Mouse (Mus musculus) midbrain, embryonic 14.5 days (tissue): ENCODE measurements around the gene Elovl6. TPM values are rescaled to one million over a fixed set of nuclear protein-coding genes. Genes with fewer than 3 reads are reported as not detected.
A peak's percentile ranks its signal among the peaks of the same experiment; 100 is the strongest.

Experiments
- ATAC-seq: fragments of 200-750 bp; cut with Nextera tagmentation; 2 replicates; pipeline ENCODE4 v1.8.0; 2017; ENCODE audit warnings: moderate number of reproducible peaks, moderate library complexity; ENCODE audit not compliant: low FRiP score, low TSS enrichment
- DNase-seq: peaks from one replicate; pipeline ENCODE4 v3.0.0-alpha.2; 2015
- H3K27ac ChIP-seq: fragments of 300-500 bp; sonication (generic); replicated peaks from 2 replicates; pipeline ENCODE4 v1.5.1; 2014; ENCODE audit warnings: mild to moderate bottlenecking, low read depth, low read length, moderate library complexity
- H3K27me3 ChIP-seq: fragments of 300-500 bp; sonication (generic); 2 replicates; pipeline ENCODE4 v1.6.1; 2014; ENCODE audit warnings: low read length, control low read depth, mixed read lengths; ENCODE audit not compliant: control insufficient read depth, insufficient read depth
- H3K36me3 ChIP-seq: fragments of 300-500 bp; sonication (generic); 2 replicates; pipeline ENCODE4 v1.6.1; 2014; ENCODE audit warnings: low read length, control low read depth; ENCODE audit not compliant: control insufficient read depth, insufficient read depth
- H3K4me1 ChIP-seq: fragments of 300-500 bp; sonication (generic); 2 replicates; pipeline ENCODE4 v1.6.1; 2014; ENCODE audit warnings: mild to moderate bottlenecking, antibody characterized with exemption, low read length, control low read depth; ENCODE audit not compliant: control insufficient read depth, insufficient read depth
- H3K4me2 ChIP-seq: fragments of 300-500 bp; sonication (generic); 2 replicates; pipeline ENCODE4 v1.6.1; 2014; ENCODE audit warnings: mild to moderate bottlenecking, low read length, moderate library complexity
- H3K4me3 ChIP-seq: fragments of 300-500 bp; sonication (generic); replicated peaks from 2 replicates; pipeline ENCODE4 v1.5.1; 2014; ENCODE audit warnings: low read depth, low read length
- H3K9ac ChIP-seq: fragments of 300-500 bp; sonication (generic); replicated peaks from 2 replicates; pipeline ENCODE4 v1.6.1; 2014; ENCODE audit warnings: mild to moderate bottlenecking, low read length, moderate library complexity
- H3K9me3 ChIP-seq: fragments of 300-500 bp; sonication (generic); 2 replicates; pipeline ENCODE4 v1.6.1; 2016; ENCODE audit warnings: low read length, control low read depth, mixed read lengths; ENCODE audit not compliant: control insufficient read depth
- WGBS: fragments of 180-500 bp; shearing (Covaris S2); extraction: QIAGEN DNeasy Blood & Tissue Kit; methylation state at CpG from one replicate; pipeline ENCODE4 v1.1.7; 2014; 5-methylcytosine and 5-hydroxymethylcytosine counted together
- polyA plus RNA-seq: library from polyadenylated mRNA; unstranded; fragments of >200 nt; fragmentation: Nextera tagmentation; extraction: Ambion mirVana; gene quantifications from 2 replicates; pipeline ENCODE4 v1.2.1, GENCODE M21; 2014

Gene Elovl6
- polyA plus RNA-seq, 1 experiment from 2014 or later, result 30.4 TPM

GRCm38 (mm10) chr3:129578741-129579475 is 46.8 kb downstream of the Elovl6 start:
- Histone ChIP-seq H3K4me2 (no peak overlapping the region), H3K36me3 (0 out of 2 replicates have a peak, but pooled peaks cover 4% of the 10 kb centered on the region), H3K4me3 (no peak overlapping the region), H3K9me3 (no peaks in the 10 kb centered on the region), H3K4me1 (no peaks in the 10 kb centered on the region), H3K27me3 (no peaks in the 10 kb centered on the region), H3K9ac (no peak overlapping the region), H3K27ac (no peak overlapping the region)
- ATAC-seq (no peak), DNase-seq (no peak)
- WGBS, result 93% methylated on average over 11 of the region's 11 CpGs

- no peak overlapping the region for H3K4me2 ChIP-seq
- no peak overlapping the region for H3K9ac ChIP-seq
- H3K4me3 ChIP-seq, result no peak overlapping the region
- H3K27me3 ChIP-seq, result no peaks in the 10 kb centered on the region
- WGBS, result 92% methylated on average over 3 of the region's 3 CpGs
- H3K4me1 ChIP-seq, result no peaks in the 10 kb centered on the region
- H3K36me3 ChIP-seq, result 0 out of 2 replicates have a peak, but pooled peaks cover 4% of the 10 kb centered on the region
- ATAC-seq (no peak), DNase-seq (no peak)
- H3K27ac ChIP-seq, result no peak overlapping the region
- no peaks in the 10 kb centered on the region for H3K9me3 ChIP-seq
These were observed 48.9 kb downstream of the Elovl6 start for GRCm38 (mm10) chr3:129581024-129581423.

- Histone ChIP-seq H3K36me3 (no peaks in the 10 kb centered on the region), H3K9ac (no peak overlapping the region), H3K4me2 (no peak overlapping the region), H3K4me1 (no peaks in the 10 kb centered on the region), H3K27me3 (no peaks in the 10 kb centered on the region), H3K27ac (no peak overlapping the region), H3K9me3 (no peaks in the 10 kb centered on the region), H3K4me3 (no peak overlapping the region)
- DNase-seq (no peak), ATAC-seq (no peak)
- WGBS, result 83% methylated on average over 4 of the region's 4 CpGs
These were observed 50.3 kb downstream of the Elovl6 start for GRCm38 (mm10) chr3:129582449-129582848.

- Histone ChIP-seq H3K27ac (no peak overlapping the region), H3K4me2 (no peak overlapping the region), H3K4me1 (no peaks in the 10 kb centered on the region), H3K9ac (no peak overlapping the region), H3K4me3 (no peak overlapping the region), H3K36me3 (no peaks in the 10 kb centered on the region), H3K9me3 (no peaks in the 10 kb centered on the region), H3K27me3 (no peaks in the 10 kb centered on the region)
- DNase-seq (no peak), ATAC-seq (no peak)
- WGBS, result 78% methylated on average over 5 of the region's 5 CpGs
These were observed 51.1 kb downstream of the Elovl6 start for GRCm38 (mm10) chr3:129583290-129583689.

GRCm38 (mm10) chr3:129587916-129588315 is 55.8 kb downstream of the Elovl6 start:
- H3K9me3 ChIP-seq, result no peaks in the 10 kb centered on the region

GRCm38 (mm10) chr3:129588753-129589152 is 56.6 kb downstream of the Elovl6 start:
- ATAC-seq (no peak), DNase-seq (no peak)
- Histone ChIP-seq H3K27ac (no peak overlapping the region), H3K4me3 (no peak overlapping the region), H3K9me3 (no peaks in the 10 kb centered on the region), H3K9ac (no peak overlapping the region), H3K4me1 (no peaks in the 10 kb centered on the region), H3K4me2 (no peak overlapping the region), H3K27me3 (no peaks in the 10 kb centered on the region), H3K36me3 (no peaks in the 10 kb centered on the region)
- 83% methylated on average over 3 of the region's 3 CpGs for WGBS

More at GRCm38 (mm10) chr3:129587916-129588315, 55.8 kb downstream of the Elovl6 start:
- no peaks in the 10 kb centered on the region for H3K4me1 ChIP-seq
- H3K4me2 ChIP-seq, result no peak overlapping the region
- H3K36me3 ChIP-seq, result no peaks in the 10 kb centered on the region
- no peaks in the 10 kb centered on the region for H3K27me3 ChIP-seq
- H3K27ac ChIP-seq, result no peak overlapping the region
- DNase-seq (no peak), ATAC-seq (no peak)
- no peak overlapping the region for H3K4me3 ChIP-seq
- H3K9ac ChIP-seq, result no peak overlapping the region
- 87% methylated on average over 8 of the region's 8 CpGs for WGBS

- DNase-seq, result no peak
- H3K9me3 ChIP-seq, result no peaks in the 10 kb centered on the region
- no peak overlapping the region for H3K4me3 ChIP-seq
- no peaks in the 10 kb centered on the region for H3K27me3 ChIP-seq
- H3K36me3 ChIP-seq, result no peaks in the 10 kb centered on the region
- no peak overlapping the region for H3K27ac ChIP-seq
- H3K9ac ChIP-seq, result no peak overlapping the region
- no peak overlapping the region for H3K4me2 ChIP-seq
- ATAC-seq, result no peak
- WGBS, result 87% methylated on average over 10 of the region's 10 CpGs
- no peaks in the 10 kb centered on the region for H3K4me1 ChIP-seq
These were observed 57.5 kb downstream of the Elovl6 start for GRCm38 (mm10) chr3:129589705-129590104.

- no peak for ATAC-seq
- no peak overlapping the region for H3K9ac ChIP-seq
- H3K9me3 ChIP-seq, result no peaks in the 10 kb centered on the region
- no peak overlapping the region for H3K4me2 ChIP-seq
- H3K27me3 ChIP-seq, result no peaks in the 10 kb centered on the region
- peak; percentile 35 for DNase-seq
- 53% methylated on average over 17 of the region's 17 CpGs for WGBS
- H3K4me1 ChIP-seq, result no peaks in the 10 kb centered on the region
- H3K27ac ChIP-seq, result no peak overlapping the region
- no peak overlapping the region for H3K4me3 ChIP-seq
- H3K36me3 ChIP-seq, result no peaks in the 10 kb centered on the region
These were observed 58.5 kb downstream of the Elovl6 start for GRCm38 (mm10) chr3:129590548-129591226.

GRCm38 (mm10) chr3:129591251-129591650 is 59.1 kb downstream of the Elovl6 start:
- no peaks in the 10 kb centered on the region for H3K4me1 ChIP-seq
- H3K9ac ChIP-seq, result no peak overlapping the region
- 55% methylated on average over 9 of the region's 9 CpGs for WGBS
- no peaks in the 10 kb centered on the region for H3K27me3 ChIP-seq
- H3K36me3 ChIP-seq, result no peaks in the 10 kb centered on the region
- DNase-seq (no peak), ATAC-seq (peak; percentile 12; the same call in 1 of the 2 replicates)
- H3K4me3 ChIP-seq, result no peak overlapping the region
- H3K27ac ChIP-seq, result no peak overlapping the region
- no peaks in the 10 kb centered on the region for H3K9me3 ChIP-seq
- H3K4me2 ChIP-seq, result no peak overlapping the region
